Mouse (Mus musculus): ENCODE data around the gene Gpr12. TPM values are rescaled to one million over a fixed set of nuclear protein-coding genes. Genes with fewer than 3 reads are reported as not detected.
"Not testable (repeated sequence)": the region's sequence is repeated elsewhere in the genome, so short reads cannot be mapped to it uniquely, and the experiment has no call there.

Gene Gpr12
- total RNA-seq, 2 experiments from 2014 or later: 53.2 to 57.0 TPM

- intact Hi-C loops (cut with DNase I): no loop called here
- DNase-seq: peak; percentile 41
Observed at GRCm38 (mm10) chr5:146590987-146591386, 5.9 kb upstream of the Gpr12 start.

- intact Hi-C loops (cut with DNase I): no loop called here
- DNase-seq: no peak
Observed at GRCm38 (mm10) chr5:146586357-146587070, 1.5 kb upstream of the Gpr12 start.

GRCm38 (mm10) chr5:146585307-146585651 is 240 bp upstream of the Gpr12 start:
- DNase-seq: no peak
- intact Hi-C loops (cut with DNase I): no loop called here

- intact Hi-C loops (cut with DNase I): no loop called here
- DNase-seq: no peak
Observed at GRCm38 (mm10) chr5:146584156-146584477, 922 bp downstream of the Gpr12 start.

- no peak for DNase-seq
- intact Hi-C loops (cut with DNase I): loop anchor here (10.0 kb wide), 1 partner anchor 98 kb away; no protein-coding TSS in a partner anchor
Observed at GRCm38 (mm10) chr5:146576668-146577067, 8.4 kb downstream of the Gpr12 start.

GRCm38 (mm10) chr5:146572735-146573042 is 12.3 kb downstream of the Gpr12 start:
- intact Hi-C loops (cut with DNase I): loop anchor here (10.0 kb wide), 1 partner anchor 102 kb away; no protein-coding TSS in a partner anchor
- not testable (repeated sequence) for DNase-seq

GRCm38 (mm10) chr5:146571830-146572734 is 13.0 kb downstream of the Gpr12 start:
- intact Hi-C loops (cut with DNase I): loop anchor here (10.0 kb wide), 1 partner anchor 103 kb away; no protein-coding TSS in a partner anchor

GRCm38 (mm10) chr5:146570179-146570578 is 14.9 kb downstream of the Gpr12 start:
- intact Hi-C loops (cut with DNase I): loop anchor here (10.0 kb wide), 1 partner anchor 105 kb away; no protein-coding TSS in a partner anchor
- not testable (repeated sequence) for DNase-seq

More at GRCm38 (mm10) chr5:146571830-146572734, 13.0 kb downstream of the Gpr12 start:
- peak; percentile 39 for DNase-seq

- intact Hi-C loops (cut with DNase I): no loop called here
- peak; percentile 25 for DNase-seq
Observed at GRCm38 (mm10) chr5:146567054-146567453, 18.0 kb downstream of the Gpr12 start.

- intact Hi-C loops (cut with DNase I): no loop called here
- no peak for DNase-seq
Observed at GRCm38 (mm10) chr5:146564259-146564658, 20.8 kb downstream of the Gpr12 start.

- DNase-seq; intact Hi-C loops (cut with DNase I): not testable (repeated sequence)
Observed at GRCm38 (mm10) chr5:146555836-146556235, 29.2 kb downstream of the Gpr12 start, which contains the start of gene Gm3415. TSS of gene Gm3415 (plus strand) at chr5:146556136.

- intact Hi-C loops (cut with DNase I); DNase-seq: not testable (repeated sequence)
Observed at GRCm38 (mm10) chr5:146537347-146537746, 47.7 kb downstream of the Gpr12 start, which contains the start of gene Gm3409. TSS of gene Gm3409 (plus strand) at chr5:146537647.

Other genes with a start within 250 kb of the Gpr12 start
- 10 to 100 TPM; 64.9 to 66.0 TPM for gene Wasf3, start 200.3 kb downstream of the Gpr12 start, total RNA-seq (2021)
- not detected for gene Gm6408, start 103.3 kb downstream of the Gpr12 start, total RNA-seq (2021)
- gene Gm6370, start 93.9 kb downstream of the Gpr12 start, total RNA-seq (2021): not detected
- gene 4930449I24Rik, start 82.8 kb downstream of the Gpr12 start, total RNA-seq (2021): not detected
- gene Gm3402, start 71.1 kb downstream of the Gpr12 start, total RNA-seq (2021): not detected
- not detected for gene Gm3404, start 59.4 kb downstream of the Gpr12 start, total RNA-seq (2021)
- not detected for gene Gm3409, start 47.6 kb downstream of the Gpr12 start, total RNA-seq (2021)
- not detected for gene Gm3415, start 29.1 kb downstream of the Gpr12 start, total RNA-seq (2021)
- 10 to 100 TPM; 49.0 to 53.9 TPM for gene Usp12, start 209.8 kb upstream of the Gpr12 start, total RNA-seq (2021)
- gene Rpl21, start 247.7 kb upstream of the Gpr12 start, total RNA-seq (2021): 100 to 1,000 TPM; 211 to 238 TPM